Mouse (Mus musculus) liver, adult (tissue): Measurements from ENCODE around the gene Apmap.

ENCODE experiments used
- GATA4 ChIP-seq: IDR thresholded peaks from 2 replicates; pipeline ENCODE4 v1.6.1; 2014; ENCODE audit warnings: mild to moderate bottlenecking, low read length; ENCODE audit not compliant: insufficient replicate concordance

Gene Apmap

GRCm38 (mm10) chr2:150637702-150638369, 29.5 kb upstream of the Apmap start:
- TF ChIP-seq GATA4 = no peak

- no peak for TF ChIP-seq GATA4
Measured at GRCm38 (mm10) chr2:150635877-150636446, 27.6 kb upstream of the Apmap start.

GRCm38 (mm10) chr2:150629255-150629654, 20.9 kb upstream of the Apmap start:
- no peak for TF ChIP-seq GATA4

GRCm38 (mm10) chr2:150627140-150627539, 18.8 kb upstream of the Apmap start:
- TF ChIP-seq GATA4 = no peak

GRCm38 (mm10) chr2:150624926-150625325, 16.6 kb upstream of the Apmap start:
- TF ChIP-seq GATA4 = no peak

GRCm38 (mm10) chr2:150623957-150624356, 15.6 kb upstream of the Apmap start:
- no peak for TF ChIP-seq GATA4

GRCm38 (mm10) chr2:150621698-150622097, 13.3 kb upstream of the Apmap start:
- TF ChIP-seq GATA4 = no peak

GRCm38 (mm10) chr2:150610097-150610496, 1.7 kb upstream of the Apmap start:
- TF ChIP-seq GATA4 = no peak

- no peak for TF ChIP-seq GATA4
Measured at GRCm38 (mm10) chr2:150608872-150609560, 649 bp upstream of the Apmap start.

- no peak for TF ChIP-seq GATA4
Measured at GRCm38 (mm10) chr2:150607086-150607485, 1.3 kb downstream of the Apmap start.

GRCm38 (mm10) chr2:150604802-150605201, 3.6 kb downstream of the Apmap start:
- no peak for TF ChIP-seq GATA4

GRCm38 (mm10) chr2:150602166-150602565, 6.2 kb downstream of the Apmap start:
- TF ChIP-seq GATA4 = no peak

- no peak for TF ChIP-seq GATA4
Measured at GRCm38 (mm10) chr2:150600263-150600662, 8.1 kb downstream of the Apmap start.

- TF ChIP-seq GATA4 = no peak
Measured at GRCm38 (mm10) chr2:150595411-150596190, 12.8 kb downstream of the Apmap start.

GRCm38 (mm10) chr2:150589076-150589475, 19.3 kb downstream of the Apmap start:
- no peak for TF ChIP-seq GATA4

GRCm38 (mm10) chr2:150579628-150580027, 28.7 kb downstream of the Apmap start:
- TF ChIP-seq GATA4 = no peak

GRCm38 (mm10) chr2:150578603-150579002, 29.8 kb downstream of the Apmap start:
- no peak for TF ChIP-seq GATA4
